Mouse (Mus musculus): ENCODE results near the gene Bcar3. TPM values are rescaled to one million over a fixed set of nuclear protein-coding genes. Genes with fewer than 3 reads are reported as not detected.

Bcar3 gene
- total RNA-seq, 1 experiment from 2014 or later: 64.5 TPM

DNA sequence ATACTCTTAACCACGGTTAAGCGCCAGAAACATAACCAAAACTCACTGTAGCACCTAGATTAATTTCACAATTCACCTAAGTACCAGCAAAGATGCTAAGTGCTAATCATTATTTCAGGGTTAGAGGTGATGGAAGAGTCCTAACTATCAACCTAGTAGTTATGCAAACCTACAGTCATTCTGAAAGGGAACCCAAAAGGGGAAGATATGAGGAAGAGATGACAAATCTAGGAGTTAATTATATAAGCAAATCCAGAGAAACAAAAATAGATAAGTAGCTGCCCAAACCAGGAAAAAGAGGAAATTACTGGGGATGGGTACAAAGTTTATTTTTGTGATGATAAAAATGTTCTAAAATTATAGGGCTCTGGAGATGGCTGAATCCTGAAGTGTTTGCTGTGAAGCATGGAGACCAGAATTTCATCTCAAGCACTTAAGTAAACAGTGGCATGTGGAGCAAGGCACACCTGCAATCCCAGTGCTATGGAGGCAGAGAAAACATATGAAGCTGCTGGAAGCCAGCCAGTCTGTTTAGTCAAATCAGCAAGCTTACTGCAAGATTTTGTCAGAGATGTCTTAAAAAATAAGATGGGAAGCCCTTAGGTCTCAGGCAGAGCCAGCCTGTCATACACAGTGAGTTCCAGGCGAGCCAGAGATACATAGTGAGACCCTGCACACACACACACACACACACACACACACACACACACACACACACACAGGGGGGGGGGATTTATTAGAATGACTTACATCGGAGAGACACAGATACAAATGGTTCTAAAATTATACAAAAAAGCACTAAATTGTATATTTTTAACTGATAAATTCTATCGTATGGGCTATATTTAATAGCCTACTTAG, 279.7 kb downstream of the Bcar3 start:
- ATAC-seq (ENCODE audit: extremely low read depth, insufficient number of reproducible peaks, low FRiP score, poor library complexity, severe bottlenecking): no peak

DNA sequence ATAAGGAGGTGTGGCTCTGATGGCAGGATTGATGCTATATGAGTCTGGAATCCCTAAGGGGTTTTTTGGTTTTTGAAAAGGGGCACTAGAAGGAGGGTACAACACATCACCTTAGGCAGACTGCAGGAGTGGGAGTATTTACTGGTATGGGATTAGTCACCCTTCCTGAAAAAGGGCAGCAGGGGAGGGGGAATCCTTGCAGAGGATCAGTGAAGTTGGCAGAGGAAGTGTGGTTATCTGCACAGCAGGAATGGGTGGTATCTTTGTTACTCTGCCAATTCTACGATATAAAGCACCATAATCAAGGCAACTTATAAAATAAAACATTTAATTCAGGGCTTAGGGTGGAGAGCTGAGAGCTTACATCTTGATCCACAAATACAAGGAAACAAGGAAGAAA, 281.0 kb downstream of the Bcar3 start:
- no peak for ATAC-seq (ENCODE audit: extremely low read depth, insufficient number of reproducible peaks, low FRiP score, poor library complexity, severe bottlenecking)

DNA sequence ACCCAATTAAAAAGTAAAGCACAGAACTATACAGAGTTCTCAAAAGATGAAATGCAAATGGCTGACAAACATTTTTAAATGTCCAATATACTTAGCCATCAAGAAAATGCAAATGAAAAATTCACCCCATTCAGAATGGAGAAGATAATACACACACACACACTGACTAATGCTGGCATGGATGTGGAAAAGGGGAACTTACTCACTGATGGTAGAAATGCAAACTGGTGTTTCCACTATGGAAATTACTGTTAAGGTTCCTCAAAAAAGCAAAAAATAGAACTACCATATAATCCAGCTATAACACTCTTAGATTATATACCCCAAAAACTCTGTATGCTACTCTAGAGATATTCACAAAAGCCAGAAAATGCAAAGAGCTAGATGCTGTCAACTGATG, 283.4 kb downstream of the Bcar3 start:
- ATAC-seq (ENCODE audit: extremely low read depth, insufficient number of reproducible peaks, low FRiP score, poor library complexity, severe bottlenecking): 0 out of 2 replicates have a peak, but pooled peaks have one; percentile 19

Other genes with a start within 250 kb of the Bcar3 start
- not detected in 2 replicates for gene Abca4, start 249.7 kb upstream of the Bcar3 start, total RNA-seq (2017)
- gene Gclm, start 48.6 kb upstream of the Bcar3 start, total RNA-seq (2017): 20.3 and 31.5 TPM in 2 replicates
- 98.6 and 101 TPM in 2 replicates for gene Dnttip2, start 19.7 kb upstream of the Bcar3 start, total RNA-seq (2017)